Mouse (Mus musculus): Measurements from ENCODE around the gene Ap1b1. TPM values are rescaled to one million over a fixed set of nuclear protein-coding genes. Genes with fewer than 3 reads are reported as not detected.

Gene Ap1b1
- polyA plus RNA-seq, 1 experiment, result 99.1 TPM

- 62% methylated on average over 28 of the region's 28 CpGs for WGBS
- TF ChIP-seq POLR2A (IDR thresholded peaks at IDR 0.05; ENCODE audit: borderline replicate concordance, control insufficient read depth, low read depth, low read length) (no peak), CTCF (IDR thresholded peaks at IDR 0.05; ENCODE audit: control insufficient read depth, insufficient read depth, low read length) (no peak)
- Histone ChIP-seq H3K27ac (ENCODE audit: control insufficient read depth, insufficient read depth, low read depth, low read length, poor library complexity) (no peak overlapping the region), H3K4me3 (replicated peaks; ENCODE audit: control insufficient read depth, low read depth, low read length) (no peak overlapping the region), H3K4me1 (ENCODE audit: control insufficient read depth, insufficient read depth, low read length) (peaks cover 1% of the 10 kb centered on the region; the same call in 1 of the 2 replicates)
These were observed 74.3 kb downstream of the Ap1b1 start for GRCm38 (mm10) chr11:5060756-5061412.

- no peak overlapping the region for H3K4me3 ChIP-seq (replicated peaks; ENCODE audit: control insufficient read depth, low read depth, low read length)
- WGBS, result 1% methylated on average over 62 of the region's 62 CpGs
- no peak overlapping the region; the same call in 1 of the 2 replicates for H3K27ac ChIP-seq (ENCODE audit: control insufficient read depth, insufficient read depth, low read depth, low read length, poor library complexity)
- peaks cover 1% of the 10 kb centered on the region; the same call in 1 of the 2 replicates for H3K4me1 ChIP-seq (ENCODE audit: control insufficient read depth, insufficient read depth, low read length)
- TF ChIP-seq POLR2A (IDR thresholded peaks at IDR 0.05; ENCODE audit: borderline replicate concordance, control insufficient read depth, low read depth, low read length) (no peak), CTCF (IDR thresholded peaks at IDR 0.05; ENCODE audit: control insufficient read depth, insufficient read depth, low read length) (no peak)
These were observed 75.0 kb downstream of the Ap1b1 start for GRCm38 (mm10) chr11:5061413-5062139.

GRCm38 (mm10) chr11:5062326-5062725, 75.7 kb downstream of the Ap1b1 start:
- peak overlapping the region; percentile 15; the same call in 1 of the 2 replicates for H3K27ac ChIP-seq (ENCODE audit: control insufficient read depth, insufficient read depth, low read depth, low read length, poor library complexity)
- TF ChIP-seq POLR2A (IDR thresholded peaks at IDR 0.05; ENCODE audit: borderline replicate concordance, control insufficient read depth, low read depth, low read length) (no peak), CTCF (IDR thresholded peaks at IDR 0.05; ENCODE audit: control insufficient read depth, insufficient read depth, low read length) (no peak)
- H3K4me3 ChIP-seq (replicated peaks; ENCODE audit: control insufficient read depth, low read depth, low read length), result no peak overlapping the region
- 27% methylated on average over 13 of the region's 13 CpGs for WGBS
- peaks cover 1% of the 10 kb centered on the region; the same call in 1 of the 2 replicates for H3K4me1 ChIP-seq (ENCODE audit: control insufficient read depth, insufficient read depth, low read length)

DNA sequence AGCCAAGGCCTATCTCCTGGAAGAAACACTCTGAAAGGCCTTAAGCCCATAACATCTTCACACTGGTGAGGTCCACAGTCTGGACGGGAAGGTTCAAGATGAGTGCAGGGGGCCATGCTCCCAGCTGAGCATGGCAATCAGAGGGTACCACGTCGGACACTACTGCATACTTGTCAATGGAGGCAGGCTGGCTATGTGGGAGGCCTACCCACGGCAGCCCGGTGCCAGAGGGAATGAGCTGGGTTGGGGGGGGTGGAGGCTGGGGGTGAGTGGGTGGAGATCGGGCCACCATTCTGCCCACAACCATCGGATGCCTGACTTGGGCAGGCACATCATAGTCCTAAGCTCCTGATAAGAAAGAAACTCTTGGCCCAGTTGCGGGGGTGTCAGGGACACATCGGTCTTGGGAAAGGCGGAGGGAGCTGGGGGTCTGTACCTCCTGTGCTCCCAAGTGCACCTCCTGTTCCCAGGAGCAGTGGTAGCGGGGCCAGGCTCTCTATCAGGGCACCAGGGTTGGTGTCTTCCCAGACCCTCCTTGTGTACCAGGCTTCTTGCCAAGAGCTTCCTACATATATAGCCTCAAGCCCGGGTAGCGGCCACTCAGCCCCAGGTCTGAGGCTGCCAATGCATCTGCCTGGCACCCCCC, 76.4 kb downstream of the Ap1b1 start:
- H3K4me1 ChIP-seq (ENCODE audit: control insufficient read depth, insufficient read depth, low read length), result peaks cover 1% of the 10 kb centered on the region; the same call in 1 of the 2 replicates
- TF ChIP-seq POLR2A (IDR thresholded peaks at IDR 0.05; ENCODE audit: borderline replicate concordance, control insufficient read depth, low read depth, low read length), result no peak
- TF ChIP-seq CTCF (IDR thresholded peaks at IDR 0.05; ENCODE audit: control insufficient read depth, insufficient read depth, low read length), result no peak
- WGBS, result 66% methylated on average over 13 of the region's 13 CpGs
- H3K27ac ChIP-seq (ENCODE audit: control insufficient read depth, insufficient read depth, low read depth, low read length, poor library complexity), result no peak overlapping the region
- H3K4me3 ChIP-seq (replicated peaks; ENCODE audit: control insufficient read depth, low read depth, low read length), result no peak overlapping the region

- 68% methylated on average over 31 of the region's 31 CpGs for WGBS
- no peak for TF ChIP-seq POLR2A (IDR thresholded peaks at IDR 0.05; ENCODE audit: borderline replicate concordance, control insufficient read depth, low read depth, low read length)
- no peak overlapping the region for H3K4me3 ChIP-seq (replicated peaks; ENCODE audit: control insufficient read depth, low read depth, low read length)
These were observed 77.1 kb downstream of the Ap1b1 start for GRCm38 (mm10) chr11:5063561-5064281.

DNA sequence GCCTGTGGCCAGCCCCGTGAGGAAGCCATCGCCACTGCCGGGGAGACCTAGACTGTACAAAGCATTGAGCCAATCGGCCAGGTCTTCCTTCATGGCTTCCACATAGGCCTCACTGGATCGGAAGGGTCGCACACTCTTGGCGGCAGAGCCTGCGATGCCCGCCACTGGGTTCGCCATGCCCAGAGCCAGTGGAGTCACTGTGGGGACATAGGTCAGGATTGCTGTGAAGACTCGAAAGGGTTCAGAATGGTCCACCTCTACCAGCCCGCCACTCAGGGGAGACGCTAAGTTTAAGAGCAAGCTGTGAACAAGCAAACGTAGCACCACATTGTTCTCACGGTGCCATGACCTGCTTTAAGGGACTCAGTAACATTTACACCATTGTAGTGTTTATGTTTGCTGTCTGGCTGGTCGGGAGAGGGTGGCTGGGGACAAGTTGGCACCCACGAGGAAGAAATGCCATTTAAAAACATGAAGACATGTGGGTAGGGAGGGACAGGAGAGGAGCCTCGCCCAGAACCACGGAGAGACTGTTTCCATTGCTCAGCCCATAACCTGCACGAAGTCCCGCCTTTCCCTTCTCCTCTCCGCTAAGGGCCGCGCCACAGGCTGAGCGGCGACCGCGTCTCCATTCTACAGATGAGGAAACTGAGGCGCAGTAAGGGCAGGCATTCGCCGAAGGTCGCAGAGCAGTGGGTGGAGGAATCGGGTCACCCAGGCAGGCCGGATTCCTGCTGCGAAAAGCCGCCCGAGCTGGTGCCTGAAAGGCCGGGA, 77.8 kb downstream of the Ap1b1 start:
- WGBS, result 23% methylated on average over 38 of the region's 38 CpGs
- TF ChIP-seq POLR2A (IDR thresholded peaks at IDR 0.05; ENCODE audit: borderline replicate concordance, control insufficient read depth, low read depth, low read length), result 0 out of 2 replicates have a peak, but pooled peaks have one; percentile 22
- no peak for TF ChIP-seq CTCF (IDR thresholded peaks at IDR 0.05; ENCODE audit: control insufficient read depth, insufficient read depth, low read length)
- H3K4me3 ChIP-seq (replicated peaks; ENCODE audit: control insufficient read depth, low read depth, low read length), result peak overlapping the region; percentile 85
- peak overlapping the region; percentile 36; the same call in 1 of the 2 replicates for H3K27ac ChIP-seq (ENCODE audit: control insufficient read depth, insufficient read depth, low read depth, low read length, poor library complexity)
- H3K4me1 ChIP-seq (ENCODE audit: control insufficient read depth, insufficient read depth, low read length), result peaks cover 1% of the 10 kb centered on the region; the same call in 1 of the 2 replicates

More at GRCm38 (mm10) chr11:5063561-5064281, 77.1 kb downstream of the Ap1b1 start:
- Histone ChIP-seq H3K27ac (ENCODE audit: control insufficient read depth, insufficient read depth, low read depth, low read length, poor library complexity) (no peak overlapping the region), H3K4me1 (ENCODE audit: control insufficient read depth, insufficient read depth, low read length) (peaks cover 1% of the 10 kb centered on the region; the same call in 1 of the 2 replicates)

Measured in bone marrow, adult 2 months (tissue).